Mouse (Mus musculus): ENCODE data around the gene Stx8. TPM values are rescaled to one million over a fixed set of nuclear protein-coding genes. Genes with fewer than 3 reads are reported as not detected.

The Stx8 gene
- polyA plus RNA-seq, 1 experiment from 2014 or later: 67.1 TPM

DNA sequence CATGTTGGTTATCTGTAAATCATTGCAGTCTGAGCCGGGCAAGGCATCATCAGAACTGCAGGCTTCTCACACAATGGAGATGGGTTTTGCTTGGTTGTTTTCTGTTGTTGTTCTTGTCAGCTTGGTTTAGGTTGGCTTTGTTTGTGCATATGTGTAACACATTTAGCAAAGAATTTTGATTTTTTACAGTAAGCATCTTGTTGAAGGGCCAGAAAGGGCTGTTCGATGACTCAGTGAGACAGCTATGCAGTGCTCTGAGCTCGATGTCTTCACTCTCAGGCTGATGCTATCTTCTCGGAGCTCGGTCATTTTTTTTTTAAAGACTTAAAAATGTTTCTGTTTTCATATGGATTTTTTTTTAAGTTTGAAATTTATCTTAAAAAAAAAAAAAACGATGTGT, 117.6 kb downstream of the Stx8 start:
- no peak overlapping the region for H3K4me2 ChIP-seq (replicated peaks)
- H3K9me3 ChIP-seq (ENCODE audit: control insufficient read depth, low read length): no peaks in the 10 kb centered on the region
- H3K27ac ChIP-seq: peak overlapping the region; percentile 32; the same call in 1 of the 2 replicates
- DNase-seq (ENCODE audit: low spot score) (no peak), ATAC-seq (ENCODE audit: low FRiP score) (no peak)
- no peaks in the 10 kb centered on the region for H3K4me1 ChIP-seq (replicated peaks; ENCODE audit: control insufficient read depth, insufficient read depth, low read length)
- H3K4me3 ChIP-seq (replicated peaks; ENCODE audit: low read length): no peak overlapping the region
- WGBS: 80% methylated on average over 6 of the region's 6 CpGs
- H3K27me3 ChIP-seq (ENCODE audit: control insufficient read depth, insufficient read depth, low read length): no peaks in the 10 kb centered on the region
- H3K36me3 ChIP-seq (replicated peaks; ENCODE audit: control insufficient read depth, insufficient read depth): no peaks in the 10 kb centered on the region
- no peak overlapping the region for H3K9ac ChIP-seq

DNA sequence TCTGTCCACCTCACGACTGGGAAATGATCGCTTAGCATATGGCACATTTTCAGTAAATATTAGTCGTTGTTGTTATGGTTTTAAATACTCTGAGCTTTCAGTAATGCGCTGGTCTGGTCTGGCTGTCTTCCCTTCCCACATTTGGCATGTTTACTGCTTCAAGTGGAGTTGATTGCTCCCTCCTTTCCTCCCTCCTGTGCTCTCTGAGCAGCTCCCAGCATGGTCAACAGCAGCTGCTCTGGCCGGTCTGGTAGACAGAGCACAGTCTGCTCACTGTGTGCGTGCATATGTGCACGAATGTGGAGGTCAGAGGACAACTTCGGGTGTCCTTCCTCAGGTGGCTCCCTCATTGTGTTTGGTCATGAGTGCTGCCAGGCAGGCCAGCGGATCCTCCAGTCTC, 120.2 kb downstream of the Stx8 start:
- no peak for DNase-seq (ENCODE audit: low spot score)
- H3K36me3 ChIP-seq (replicated peaks; ENCODE audit: control insufficient read depth, insufficient read depth): no peaks in the 10 kb centered on the region
- H3K9me3 ChIP-seq (ENCODE audit: control insufficient read depth, low read length): no peaks in the 10 kb centered on the region
- no peak overlapping the region for H3K4me3 ChIP-seq (replicated peaks; ENCODE audit: low read length)
- H3K4me1 ChIP-seq (replicated peaks; ENCODE audit: control insufficient read depth, insufficient read depth, low read length): no peaks in the 10 kb centered on the region
- no peak for ATAC-seq (ENCODE audit: low FRiP score)
- no peak overlapping the region for H3K9ac ChIP-seq
- H3K27me3 ChIP-seq (ENCODE audit: control insufficient read depth, insufficient read depth, low read length): no peaks in the 10 kb centered on the region
- WGBS: 83% methylated on average over 9 of the region's 9 CpGs
- H3K27ac ChIP-seq: no peak overlapping the region
- H3K4me2 ChIP-seq (replicated peaks): no peak overlapping the region

DNA sequence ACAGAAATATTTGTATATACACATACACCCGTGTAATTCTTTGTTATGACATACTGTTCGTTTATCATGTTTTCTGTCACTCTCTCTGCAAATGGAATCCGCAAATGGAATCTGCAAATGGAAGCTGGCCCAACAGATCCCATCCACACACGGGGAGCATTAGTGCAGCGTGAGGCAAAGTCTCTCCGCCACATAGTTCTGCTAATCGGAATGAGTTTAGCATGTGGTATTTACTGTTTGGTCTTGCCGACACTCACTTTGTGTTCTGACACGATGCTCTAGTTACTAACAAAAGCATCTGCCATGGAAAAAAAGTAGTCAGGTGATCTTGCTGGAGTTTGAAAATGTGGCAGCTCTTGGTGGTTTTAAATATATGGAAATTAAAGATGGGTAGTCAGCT, 123.4 kb downstream of the Stx8 start:
- DNase-seq (ENCODE audit: low spot score): no peak
- no peak overlapping the region for H3K4me3 ChIP-seq (replicated peaks; ENCODE audit: low read length)
- no peaks in the 10 kb centered on the region for H3K27me3 ChIP-seq (ENCODE audit: control insufficient read depth, insufficient read depth, low read length)
- H3K9ac ChIP-seq: no peak overlapping the region
- H3K36me3 ChIP-seq (replicated peaks; ENCODE audit: control insufficient read depth, insufficient read depth): no peaks in the 10 kb centered on the region
- no peak for ATAC-seq (ENCODE audit: low FRiP score)
- no peak overlapping the region for H3K27ac ChIP-seq
- no peaks in the 10 kb centered on the region for H3K4me1 ChIP-seq (replicated peaks; ENCODE audit: control insufficient read depth, insufficient read depth, low read length)
- no peaks in the 10 kb centered on the region for H3K9me3 ChIP-seq (ENCODE audit: control insufficient read depth, low read length)
- WGBS: 80% methylated on average over 9 of the region's 9 CpGs
- no peak overlapping the region for H3K4me2 ChIP-seq (replicated peaks)

DNA sequence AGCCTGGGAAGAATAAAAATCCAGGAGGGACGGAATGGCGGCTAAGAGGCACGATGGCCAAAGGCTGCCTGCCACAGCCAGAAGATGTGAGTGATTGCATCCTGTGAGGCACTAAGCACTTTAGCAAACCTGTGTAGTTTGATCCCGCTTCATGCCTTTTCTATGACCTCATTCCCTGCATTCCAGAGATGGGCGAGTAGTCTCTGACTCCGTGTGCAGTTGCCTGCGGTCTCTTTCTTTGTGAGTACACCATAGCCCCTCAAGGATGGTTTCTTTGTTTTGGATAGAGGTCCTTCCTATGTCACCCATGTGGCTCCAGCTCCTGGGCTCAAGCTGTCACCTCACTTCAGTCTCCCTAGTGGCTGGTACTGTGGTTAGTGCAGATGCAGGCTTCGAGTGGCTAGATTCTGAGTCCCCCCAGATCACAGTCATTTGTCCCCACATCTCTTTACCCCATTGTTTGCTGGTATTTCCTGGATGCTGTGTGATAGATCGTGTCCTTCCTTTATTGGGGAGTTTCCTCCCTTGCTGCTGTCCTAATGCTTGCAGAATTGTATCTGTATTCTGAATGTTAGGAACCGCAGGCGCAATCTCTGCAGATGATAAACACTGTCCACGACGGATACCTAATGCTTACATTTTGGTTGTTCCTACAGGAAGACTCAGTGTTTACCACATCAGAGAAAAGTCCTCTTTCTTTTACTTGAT, 124.0 kb downstream of the Stx8 start:
- no peak overlapping the region for H3K27ac ChIP-seq
- no peak overlapping the region for H3K4me2 ChIP-seq (replicated peaks)
- no peaks in the 10 kb centered on the region for H3K4me1 ChIP-seq (replicated peaks; ENCODE audit: control insufficient read depth, insufficient read depth, low read length)
- no peaks in the 10 kb centered on the region for H3K36me3 ChIP-seq (replicated peaks; ENCODE audit: control insufficient read depth, insufficient read depth)
- DNase-seq (ENCODE audit: low spot score) (no peak), ATAC-seq (ENCODE audit: low FRiP score) (no peak)
- H3K9me3 ChIP-seq (ENCODE audit: control insufficient read depth, low read length): no peaks in the 10 kb centered on the region
- H3K9ac ChIP-seq: no peak overlapping the region
- WGBS: 57% methylated on average over 13 of the region's 13 CpGs
- no peaks in the 10 kb centered on the region for H3K27me3 ChIP-seq (ENCODE audit: control insufficient read depth, insufficient read depth, low read length)
- no peak overlapping the region for H3K4me3 ChIP-seq (replicated peaks; ENCODE audit: low read length)

DNA sequence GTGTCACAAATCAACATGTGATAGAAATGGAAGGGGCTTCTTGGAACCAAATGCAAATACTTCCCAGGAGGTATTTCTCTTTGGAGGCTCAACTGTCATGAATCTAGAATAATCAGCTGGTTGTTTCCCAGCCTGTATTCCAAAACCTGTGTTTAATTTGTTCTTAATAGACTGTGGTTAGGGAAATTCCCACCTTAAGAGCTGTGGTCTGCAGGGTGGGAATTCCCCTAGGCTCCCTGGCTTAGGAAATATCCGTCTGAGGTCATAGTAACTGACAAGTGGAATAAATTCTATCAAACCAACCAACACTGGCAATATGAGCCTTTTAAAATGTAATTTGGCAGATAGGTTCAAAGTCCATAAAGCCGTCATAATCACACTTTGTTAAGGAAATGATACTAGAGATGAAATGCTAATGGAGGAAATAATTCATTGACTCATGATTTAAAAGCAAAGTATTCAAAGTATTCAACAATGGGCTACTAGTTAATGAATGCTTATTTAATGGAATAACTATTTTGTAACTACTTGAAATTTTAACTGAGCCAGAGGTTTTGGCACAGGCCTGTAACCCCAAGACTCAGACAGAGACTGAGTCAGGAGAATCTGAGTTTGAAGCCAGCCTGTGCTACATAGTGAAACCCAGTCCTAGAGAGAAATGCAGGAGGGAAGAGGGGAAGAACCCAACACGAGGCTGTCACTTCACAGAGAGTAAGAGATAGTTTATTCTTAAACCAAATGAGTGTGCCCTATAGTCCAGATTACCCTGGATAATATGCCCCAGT, 126.2 kb downstream of the Stx8 start:
- Histone ChIP-seq H3K9ac (no peak overlapping the region), H3K9me3 (ENCODE audit: control insufficient read depth, low read length) (no peaks in the 10 kb centered on the region), H3K4me2 (replicated peaks) (no peak overlapping the region), H3K4me1 (replicated peaks; ENCODE audit: control insufficient read depth, insufficient read depth, low read length) (no peaks in the 10 kb centered on the region), H3K27ac (no peak overlapping the region), H3K36me3 (replicated peaks; ENCODE audit: control insufficient read depth, insufficient read depth) (no peaks in the 10 kb centered on the region), H3K4me3 (replicated peaks; ENCODE audit: low read length) (no peak overlapping the region), H3K27me3 (ENCODE audit: control insufficient read depth, insufficient read depth, low read length) (no peaks in the 10 kb centered on the region)
- WGBS: 64% methylated on average over 3 of the region's 3 CpGs
- ATAC-seq (ENCODE audit: low FRiP score): no peak
- no peak for DNase-seq (ENCODE audit: low spot score)

DNA sequence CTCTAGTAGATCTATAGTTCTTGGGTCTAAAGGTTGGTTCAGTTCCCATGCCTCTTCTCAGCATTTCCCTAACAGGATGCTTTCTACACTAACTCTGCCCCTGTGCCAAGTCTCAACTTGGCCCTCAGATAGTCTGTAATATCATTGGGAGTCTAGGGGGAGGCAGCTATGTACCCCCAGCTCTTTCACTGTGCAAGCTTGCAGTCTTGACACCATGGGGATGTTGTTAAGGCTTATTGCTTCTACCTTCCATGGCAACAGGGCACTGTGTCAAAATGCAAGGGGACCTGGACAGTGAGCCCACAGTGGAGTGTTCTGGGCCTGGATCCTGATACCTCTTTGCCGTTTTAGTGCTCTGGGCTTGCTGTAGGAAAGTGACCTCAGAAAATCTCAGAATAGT, 135.6 kb downstream of the Stx8 start:
- Histone ChIP-seq H3K36me3 (replicated peaks; ENCODE audit: control insufficient read depth, insufficient read depth) (no peaks in the 10 kb centered on the region), H3K4me2 (replicated peaks) (no peak overlapping the region), H3K4me1 (replicated peaks; ENCODE audit: control insufficient read depth, insufficient read depth, low read length) (no peaks in the 10 kb centered on the region), H3K27ac (no peak overlapping the region), H3K9ac (no peak overlapping the region), H3K27me3 (ENCODE audit: control insufficient read depth, insufficient read depth, low read length) (no peaks in the 10 kb centered on the region; the same call in 1 of the 2 replicates), H3K9me3 (ENCODE audit: control insufficient read depth, low read length) (no peaks in the 10 kb centered on the region), H3K4me3 (replicated peaks; ENCODE audit: low read length) (no peak overlapping the region)
- DNase-seq (ENCODE audit: low spot score): no peak
- 83% methylated on average over 1 of the region's 1 CpGs for WGBS
- ATAC-seq (ENCODE audit: low FRiP score): no peak

DNA sequence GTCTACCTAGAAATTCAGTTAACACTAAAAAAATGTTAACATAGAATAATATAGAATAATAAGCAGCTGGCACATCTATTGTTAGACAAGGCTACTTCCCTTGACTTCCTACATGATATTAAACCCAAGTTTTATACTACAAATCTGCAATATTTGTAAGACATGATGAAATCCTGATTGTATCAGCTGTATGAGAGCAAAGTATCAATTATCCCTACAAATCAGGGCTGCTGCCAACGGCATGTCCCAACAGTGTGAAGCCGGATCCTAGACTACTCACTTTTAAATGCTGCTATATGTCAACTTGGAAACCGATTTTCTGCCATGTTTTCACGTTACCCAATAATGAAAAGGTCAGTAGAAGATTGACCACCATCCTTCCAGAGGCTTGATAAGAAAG, 137.5 kb downstream of the Stx8 start:
- ATAC-seq (ENCODE audit: low FRiP score): no peak
- H3K27me3 ChIP-seq (ENCODE audit: control insufficient read depth, insufficient read depth, low read length): no peaks in the 10 kb centered on the region; the same call in 1 of the 2 replicates
- H3K36me3 ChIP-seq (replicated peaks; ENCODE audit: control insufficient read depth, insufficient read depth): no peaks in the 10 kb centered on the region
- WGBS: 83% methylated on average over 4 of the region's 4 CpGs
- H3K4me3 ChIP-seq (replicated peaks; ENCODE audit: low read length): no peak overlapping the region
- H3K4me1 ChIP-seq (replicated peaks; ENCODE audit: control insufficient read depth, insufficient read depth, low read length): no peaks in the 10 kb centered on the region
- H3K9ac ChIP-seq: no peak overlapping the region
- no peak overlapping the region for H3K27ac ChIP-seq
- no peaks in the 10 kb centered on the region for H3K9me3 ChIP-seq (ENCODE audit: control insufficient read depth, low read length)
- no peak overlapping the region for H3K4me2 ChIP-seq (replicated peaks)
- DNase-seq (ENCODE audit: low spot score): no peak

DNA sequence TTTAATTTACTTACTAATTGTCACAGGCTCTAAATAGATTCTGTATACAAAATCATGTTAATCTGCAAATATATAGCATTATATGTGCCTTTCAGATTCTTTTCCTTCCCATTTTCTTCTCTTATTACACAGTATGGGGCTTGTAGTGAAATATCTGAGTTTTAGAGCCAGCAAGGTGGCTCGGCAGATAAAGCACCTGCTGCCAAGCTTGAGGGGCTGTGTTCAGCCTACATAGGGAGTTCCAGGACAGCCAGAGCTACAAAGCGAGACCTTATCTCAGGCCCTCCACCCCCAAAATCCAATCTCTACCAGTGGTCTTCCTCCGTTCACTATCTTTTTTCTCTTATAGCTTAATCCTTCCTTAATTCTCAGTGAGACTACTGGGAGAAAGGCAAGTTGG, 140.1 kb downstream of the Stx8 start:
- H3K27ac ChIP-seq: no peak overlapping the region
- H3K4me2 ChIP-seq (replicated peaks): no peak overlapping the region
- H3K4me3 ChIP-seq (replicated peaks; ENCODE audit: low read length): no peak overlapping the region
- H3K36me3 ChIP-seq (replicated peaks; ENCODE audit: control insufficient read depth, insufficient read depth): no peaks in the 10 kb centered on the region
- no peak for DNase-seq (ENCODE audit: low spot score)
- no peaks in the 10 kb centered on the region for H3K9me3 ChIP-seq (ENCODE audit: control insufficient read depth, low read length)
- no peak overlapping the region for H3K9ac ChIP-seq
- H3K27me3 ChIP-seq (ENCODE audit: control insufficient read depth, insufficient read depth, low read length): no peaks in the 10 kb centered on the region; the same call in 1 of the 2 replicates
- no peak for ATAC-seq (ENCODE audit: low FRiP score)
- H3K4me1 ChIP-seq (replicated peaks; ENCODE audit: control insufficient read depth, insufficient read depth, low read length): no peaks in the 10 kb centered on the region
- WGBS: 91% methylated on average over 3 of the region's 3 CpGs

DNA sequence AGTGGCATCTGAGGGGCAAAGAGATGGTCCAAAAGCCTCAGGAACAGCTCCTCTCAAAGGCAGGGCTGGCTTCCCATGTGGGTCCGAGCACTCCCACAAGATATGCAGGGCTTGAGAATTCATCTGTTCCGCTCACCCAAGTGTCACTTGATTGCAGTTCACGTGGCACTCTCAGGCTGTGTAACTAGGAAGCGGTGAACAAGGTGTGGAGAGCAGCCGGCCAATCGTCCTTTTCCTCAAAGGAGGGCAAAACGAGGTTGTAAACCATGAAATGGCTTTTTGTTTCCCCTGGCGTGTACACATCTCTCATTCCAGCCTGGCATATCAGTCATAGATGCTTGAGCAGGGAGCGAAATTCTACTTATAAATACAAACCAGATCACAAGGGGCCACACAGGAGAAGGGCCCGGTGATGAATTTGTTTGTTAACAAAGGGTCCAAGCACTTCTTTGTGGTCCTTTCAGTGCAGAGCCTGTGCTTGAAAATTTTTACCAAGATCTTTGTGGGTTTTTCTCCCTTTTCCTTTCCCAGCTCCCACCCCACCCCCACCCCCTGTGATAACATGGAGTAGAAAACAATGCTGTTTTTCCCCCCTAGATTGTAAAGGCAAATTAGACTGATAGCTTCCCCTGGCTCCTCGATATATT, 147.6 kb downstream of the Stx8 start:
- WGBS: 18% methylated on average over 11 of the region's 11 CpGs
- Histone ChIP-seq H3K4me1 (replicated peaks; ENCODE audit: control insufficient read depth, insufficient read depth, low read length) (0 out of 2 replicates have a peak, but pooled peaks cover 6% of the 10 kb centered on the region), H3K9ac (no peak overlapping the region), H3K36me3 (replicated peaks; ENCODE audit: control insufficient read depth, insufficient read depth) (no peaks in the 10 kb centered on the region), H3K4me2 (replicated peaks) (no peak overlapping the region), H3K9me3 (ENCODE audit: control insufficient read depth, low read length) (no peaks in the 10 kb centered on the region), H3K4me3 (replicated peaks; ENCODE audit: low read length) (no peak overlapping the region), H3K27me3 (ENCODE audit: control insufficient read depth, insufficient read depth, low read length) (no peaks in the 10 kb centered on the region), H3K27ac (peak overlapping the region; percentile 27; the same call in 1 of the 2 replicates)
- DNase-seq (ENCODE audit: low spot score) (peak; percentile 26), ATAC-seq (ENCODE audit: low FRiP score) (no peak)

All from hindbrain, embryonic 14.5 days (tissue).